Mouse (Mus musculus) heart, postnatal 36 days (tissue): ENCODE results near the gene Nqo1. TPM values are rescaled to one million over a fixed set of nuclear protein-coding genes. Genes with fewer than 3 reads are reported as not detected.

ENCODE experiments used
- total RNA-seq, 2 experiments: library from RNA; stranded (reverse); gene quantifications; 2 replicates each; pipeline ENCODE4 v1.2.3; 2021

The Nqo1 gene
- total RNA-seq, 2 experiments from 2014 or later, result 33.2 to 57.3 TPM

Other genes starting within 250 kb of the Nqo1 start
- 10 to 100 TPM; 26.4 to 29.3 TPM for gene Nfat5, start 109.7 kb downstream of the Nqo1 start, total RNA-seq
- gene Nob1, start 21.8 kb upstream of the Nqo1 start, total RNA-seq, result 10 to 100 TPM; 21.6 to 24.1 TPM
- 10 to 100 TPM; 23.9 to 26.1 TPM for gene Wwp2, start 33.2 kb upstream of the Nqo1 start, total RNA-seq
- gene Psmd7, start 185.3 kb upstream of the Nqo1 start, total RNA-seq, result 100 to 1,000 TPM in 1 of 2 experiments, 10 to 100 TPM in 1; 95.7 to 104 TPM